Mouse (Mus musculus): ENCODE results near the gene Pdk1. TPM values are rescaled to one million over a fixed set of nuclear protein-coding genes. Genes with fewer than 3 reads are reported as not detected.

The Pdk1 gene
- polyA plus RNA-seq, 1 experiment from 2014 or later: 40.5 TPM

- peaks cover 2% of the 10 kb centered on the region; the same call in 1 of the 2 replicates for H3K4me1 ChIP-seq (ENCODE audit: control insufficient read depth, insufficient read depth, low read length)
- H3K9me3 ChIP-seq (ENCODE audit: control insufficient read depth, low read length): no peaks in the 10 kb centered on the region
- no peaks in the 10 kb centered on the region for H3K27me3 ChIP-seq (ENCODE audit: control insufficient read depth, insufficient read depth, low read length)
- no peak overlapping the region for H3K4me2 ChIP-seq (replicated peaks; ENCODE audit: low read depth, low read length)
- no peak for ATAC-seq (ENCODE audit: low FRiP score, low TSS enrichment)
- no peak overlapping the region for H3K9ac ChIP-seq (ENCODE audit: low read depth, low read length)
- peaks cover 12% of the 10 kb centered on the region; the same call in 1 of the 2 replicates for H3K36me3 ChIP-seq (ENCODE audit: control insufficient read depth, insufficient read depth, low read length)
- no peak overlapping the region for H3K4me3 ChIP-seq (ENCODE audit: low read length)
- no peak overlapping the region for H3K27ac ChIP-seq (ENCODE audit: low read depth, low read length)
These were observed 5.9 kb downstream of the Pdk1 start for GRCm38 (mm10) chr2:71878943-71879342.

- Histone ChIP-seq H3K27ac (ENCODE audit: low read depth, low read length) (no peak overlapping the region), H3K36me3 (ENCODE audit: control insufficient read depth, insufficient read depth, low read length) (peaks cover 9% of the 10 kb centered on the region; the same call in 1 of the 2 replicates), H3K4me1 (ENCODE audit: control insufficient read depth, insufficient read depth, low read length) (no peaks in the 10 kb centered on the region), H3K27me3 (ENCODE audit: control insufficient read depth, insufficient read depth, low read length) (no peaks in the 10 kb centered on the region), H3K4me2 (replicated peaks; ENCODE audit: low read depth, low read length) (no peak overlapping the region), H3K9ac (ENCODE audit: low read depth, low read length) (no peak overlapping the region), H3K4me3 (ENCODE audit: low read length) (no peak overlapping the region), H3K9me3 (ENCODE audit: control insufficient read depth, low read length) (no peaks in the 10 kb centered on the region)
- no peak for ATAC-seq (ENCODE audit: low FRiP score, low TSS enrichment)
- 89% methylated on average over 19 of the region's 19 CpGs for WGBS
These were observed 10.1 kb downstream of the Pdk1 start for GRCm38 (mm10) chr2:71882914-71883651.

- no peak overlapping the region for H3K4me3 ChIP-seq (ENCODE audit: low read length)
- no peak for ATAC-seq (ENCODE audit: low FRiP score, low TSS enrichment)
- no peaks in the 10 kb centered on the region for H3K4me1 ChIP-seq (ENCODE audit: control insufficient read depth, insufficient read depth, low read length)
- 93% methylated on average over 4 of the region's 4 CpGs for WGBS
- H3K36me3 ChIP-seq (ENCODE audit: control insufficient read depth, insufficient read depth, low read length): peaks cover 6% of the 10 kb centered on the region; the same call in 1 of the 2 replicates
- no peaks in the 10 kb centered on the region for H3K9me3 ChIP-seq (ENCODE audit: control insufficient read depth, low read length)
- no peak overlapping the region for H3K4me2 ChIP-seq (replicated peaks; ENCODE audit: low read depth, low read length)
- no peak overlapping the region for H3K27ac ChIP-seq (ENCODE audit: low read depth, low read length)
- no peaks in the 10 kb centered on the region for H3K27me3 ChIP-seq (ENCODE audit: control insufficient read depth, insufficient read depth, low read length)
- H3K9ac ChIP-seq (ENCODE audit: low read depth, low read length): no peak overlapping the region
These were observed 14.2 kb downstream of the Pdk1 start for GRCm38 (mm10) chr2:71887269-71887668.

DNA sequence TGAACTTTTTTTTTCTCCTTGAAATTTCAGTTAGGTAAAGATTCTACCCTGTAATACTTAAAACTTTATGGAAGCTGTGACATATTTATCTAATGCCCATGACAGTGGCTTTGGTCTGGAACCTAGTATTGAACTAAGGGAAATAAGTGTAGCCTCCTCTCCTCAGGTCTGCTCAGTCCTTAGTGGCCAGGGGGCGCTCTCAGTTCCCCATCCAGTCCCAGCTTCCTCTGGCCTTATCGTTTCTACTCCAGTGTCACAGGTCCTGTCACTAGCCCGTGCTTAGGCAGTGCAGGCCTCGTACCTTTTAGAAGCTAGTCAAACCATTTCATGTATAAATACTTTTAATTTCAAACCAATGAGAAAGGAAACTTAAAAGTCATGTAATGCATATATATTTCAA lies 15.4 kb downstream of the Pdk1 start:
- no peak for ATAC-seq (ENCODE audit: low FRiP score, low TSS enrichment)
- peaks cover 13% of the 10 kb centered on the region; the same call in 1 of the 2 replicates for H3K36me3 ChIP-seq (ENCODE audit: control insufficient read depth, insufficient read depth, low read length)
- no peak overlapping the region for H3K9ac ChIP-seq (ENCODE audit: low read depth, low read length)
- WGBS: 81% methylated on average over 4 of the region's 4 CpGs
- H3K27ac ChIP-seq (ENCODE audit: low read depth, low read length): no peak overlapping the region
- no peaks in the 10 kb centered on the region for H3K9me3 ChIP-seq (ENCODE audit: control insufficient read depth, low read length)
- no peaks in the 10 kb centered on the region for H3K27me3 ChIP-seq (ENCODE audit: control insufficient read depth, insufficient read depth, low read length)
- H3K4me2 ChIP-seq (replicated peaks; ENCODE audit: low read depth, low read length): no peak overlapping the region
- no peaks in the 10 kb centered on the region for H3K4me1 ChIP-seq (ENCODE audit: control insufficient read depth, insufficient read depth, low read length)
- no peak overlapping the region for H3K4me3 ChIP-seq (ENCODE audit: low read length)

GRCm38 (mm10) chr2:71891536-71891935 lies 18.5 kb downstream of the Pdk1 start:
- H3K4me2 ChIP-seq (replicated peaks; ENCODE audit: low read depth, low read length): no peak overlapping the region
- peaks cover 13% of the 10 kb centered on the region; the same call in 1 of the 2 replicates for H3K36me3 ChIP-seq (ENCODE audit: control insufficient read depth, insufficient read depth, low read length)
- no peaks in the 10 kb centered on the region for H3K27me3 ChIP-seq (ENCODE audit: control insufficient read depth, insufficient read depth, low read length)

DNA sequence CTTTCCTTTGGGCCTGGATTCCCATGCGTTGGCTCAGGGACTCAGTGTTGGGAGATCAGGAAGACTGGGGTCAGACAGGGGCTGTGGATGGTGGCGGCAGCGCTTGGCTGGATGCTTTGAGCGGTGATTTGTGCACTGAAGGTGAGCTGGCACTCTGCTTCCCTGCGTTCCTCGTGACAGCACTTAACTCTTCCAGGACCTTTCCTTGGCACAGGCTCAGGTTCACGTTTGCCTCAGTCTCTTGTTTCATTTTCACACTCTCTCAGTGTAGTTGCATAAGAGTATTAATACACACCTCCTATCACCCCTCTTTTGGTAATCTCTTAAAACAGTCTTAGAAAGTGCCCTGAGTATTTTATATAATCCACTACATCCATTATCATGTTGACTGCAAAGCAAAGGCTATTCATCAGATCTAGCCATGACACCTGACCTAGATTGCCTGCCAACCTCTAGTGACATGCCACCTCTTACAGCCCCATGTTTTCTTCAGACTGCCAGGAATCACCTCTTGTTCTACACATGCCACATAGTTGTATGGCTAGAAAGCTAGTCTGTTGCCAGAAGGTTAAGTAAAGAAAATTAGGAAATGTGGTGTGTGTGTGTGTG lies 19.8 kb downstream of the Pdk1 start:
- ATAC-seq (ENCODE audit: low FRiP score, low TSS enrichment): no peak
- 81% methylated on average over 7 of the region's 7 CpGs for WGBS

More at GRCm38 (mm10) chr2:71891536-71891935, 18.5 kb downstream of the Pdk1 start:
- ATAC-seq (ENCODE audit: low FRiP score, low TSS enrichment): no peak
- Histone ChIP-seq H3K9ac (ENCODE audit: low read depth, low read length) (no peak overlapping the region), H3K4me1 (ENCODE audit: control insufficient read depth, insufficient read depth, low read length) (no peaks in the 10 kb centered on the region), H3K4me3 (ENCODE audit: low read length) (no peak overlapping the region), H3K27ac (ENCODE audit: low read depth, low read length) (no peak overlapping the region), H3K9me3 (ENCODE audit: control insufficient read depth, low read length) (no peaks in the 10 kb centered on the region)
- WGBS: 85% methylated on average over 2 of the region's 2 CpGs

GRCm38 (mm10) chr2:71895596-71896286 lies 22.7 kb downstream of the Pdk1 start:
- no peak for ATAC-seq (ENCODE audit: low FRiP score, low TSS enrichment)
- Histone ChIP-seq H3K27me3 (ENCODE audit: control insufficient read depth, insufficient read depth, low read length) (no peaks in the 10 kb centered on the region), H3K36me3 (ENCODE audit: control insufficient read depth, insufficient read depth, low read length) (peaks cover 10% of the 10 kb centered on the region; the same call in 1 of the 2 replicates), H3K9me3 (ENCODE audit: control insufficient read depth, low read length) (no peaks in the 10 kb centered on the region), H3K4me2 (replicated peaks; ENCODE audit: low read depth, low read length) (no peak overlapping the region), H3K4me1 (ENCODE audit: control insufficient read depth, insufficient read depth, low read length) (0 out of 2 replicates have a peak, but pooled peaks cover 6% of the 10 kb centered on the region), H3K9ac (ENCODE audit: low read depth, low read length) (no peak overlapping the region), H3K27ac (ENCODE audit: low read depth, low read length) (no peak overlapping the region), H3K4me3 (ENCODE audit: low read length) (no peak overlapping the region)
- WGBS: 96% methylated on average over 13 of the region's 13 CpGs

More for the DNA sequence above, 19.8 kb downstream of the Pdk1 start:
- no peak overlapping the region for H3K9ac ChIP-seq (ENCODE audit: low read depth, low read length)
- no peak overlapping the region for H3K4me3 ChIP-seq (ENCODE audit: low read length)
- H3K27me3 ChIP-seq (ENCODE audit: control insufficient read depth, insufficient read depth, low read length): no peaks in the 10 kb centered on the region
- H3K4me2 ChIP-seq (replicated peaks; ENCODE audit: low read depth, low read length): no peak overlapping the region
- H3K36me3 ChIP-seq (ENCODE audit: control insufficient read depth, insufficient read depth, low read length): peaks cover 13% of the 10 kb centered on the region; the same call in 1 of the 2 replicates
- H3K4me1 ChIP-seq (ENCODE audit: control insufficient read depth, insufficient read depth, low read length): 0 out of 2 replicates have a peak, but pooled peaks cover 6% of the 10 kb centered on the region
- H3K9me3 ChIP-seq (ENCODE audit: control insufficient read depth, low read length): no peaks in the 10 kb centered on the region
- H3K27ac ChIP-seq (ENCODE audit: low read depth, low read length): no peak overlapping the region

GRCm38 (mm10) chr2:71897420-71897819 lies 24.4 kb downstream of the Pdk1 start:
- no peaks in the 10 kb centered on the region for H3K9me3 ChIP-seq (ENCODE audit: control insufficient read depth, low read length)
- 0 out of 2 replicates have a peak, but pooled peaks cover 6% of the 10 kb centered on the region for H3K4me1 ChIP-seq (ENCODE audit: control insufficient read depth, insufficient read depth, low read length)
- no peak overlapping the region for H3K4me3 ChIP-seq (ENCODE audit: low read length)
- H3K9ac ChIP-seq (ENCODE audit: low read depth, low read length): no peak overlapping the region
- no peak overlapping the region for H3K4me2 ChIP-seq (replicated peaks; ENCODE audit: low read depth, low read length)
- H3K27ac ChIP-seq (ENCODE audit: low read depth, low read length): peak overlapping the region; percentile 42; the same call in 1 of the 2 replicates
- 31% methylated on average over 12 of the region's 12 CpGs for WGBS
- H3K36me3 ChIP-seq (ENCODE audit: control insufficient read depth, insufficient read depth, low read length): peaks cover 7% of the 10 kb centered on the region; the same call in 1 of the 2 replicates
- peak; percentile 16; the same call in 1 of the 2 replicates for ATAC-seq (ENCODE audit: low FRiP score, low TSS enrichment)
- no peaks in the 10 kb centered on the region for H3K27me3 ChIP-seq (ENCODE audit: control insufficient read depth, insufficient read depth, low read length)
